Comparison of ENCODE assay signal across 8 mouse cellular contexts in the genomic region with DNA sequence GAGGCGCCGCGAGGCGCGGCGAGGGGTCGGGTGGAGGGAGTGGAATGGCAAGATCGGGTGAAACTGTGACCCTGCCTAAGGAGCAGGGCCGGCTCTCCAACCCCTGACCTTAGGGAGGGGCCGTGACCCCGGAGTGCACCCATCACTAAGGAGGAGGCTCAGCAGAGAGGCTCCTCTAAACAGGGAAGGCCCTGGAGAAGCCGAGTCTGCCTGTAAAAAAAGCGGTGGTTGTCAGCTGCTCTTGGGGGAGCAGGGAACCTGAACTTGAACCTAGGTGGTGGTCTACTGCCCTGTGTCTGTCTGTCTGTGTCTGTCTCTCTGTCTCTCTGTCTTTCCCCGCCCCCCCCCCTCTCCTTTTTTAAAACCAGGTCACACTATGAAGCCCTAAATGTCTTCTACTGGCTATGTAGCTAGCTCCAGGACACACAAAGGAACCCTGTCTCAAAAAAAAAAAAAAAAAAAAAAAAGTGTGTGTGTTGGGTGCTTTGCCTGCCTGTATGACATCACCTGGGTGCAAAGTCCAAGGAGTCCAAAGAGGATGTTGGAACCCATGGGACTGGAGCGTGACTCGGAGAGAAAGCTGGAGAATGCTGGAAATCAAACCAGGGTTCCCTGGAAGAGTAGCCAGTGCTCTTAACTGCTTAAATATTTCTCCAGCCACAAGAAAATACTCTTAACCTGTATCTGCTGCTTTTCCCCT. TPM values are rescaled to one million over a fixed set of nuclear protein-coding genes. Genes with fewer than 3 reads are reported as not detected.
DNase-seq lines count a peak whose midpoint lies in the region; ATAC-seq lines count a peak whose summit lies in the region.

No protein-coding gene starts in this region.

- peak overlapping the region; percentile 96 for H3K9ac ChIP-seq in forebrain, embryonic 16.5 days (replicated peaks; ENCODE audit: low read depth, low read length)

- DNase-seq in adrenal gland, adult (ENCODE audit: inconsistent age in 2 of 2, low spot score in 1 of 2): peak; percentile 29 to 68
- no peak for DNase-seq in adrenal gland, postnatal 25 days
- DNase-seq in ZHBTc4 (ENCODE audit: low read depth, low spot score): peak; percentile 17
- peak; percentile 73 for DNase-seq in kidney, postnatal 10 days
- no peak for DNase-seq in midbrain, embryonic 10.5 days (ENCODE audit: low spot score)
- DNase-seq in ovary, postnatal 36 days (ENCODE audit: low spot score): no peak
- DNase-seq in spleen, postnatal 4 days (ENCODE audit: low spot score in 2 of 2): no peak

- peaks cover 27% of the 10 kb centered on the region for H3K4me1 ChIP-seq in forebrain, embryonic 16.5 days (replicated peaks; ENCODE audit: control insufficient read depth, insufficient read depth, low read length)
- peaks cover 35% of the 10 kb centered on the region for H3K4me1 ChIP-seq in midbrain, embryonic 10.5 days

- no peaks in the 10 kb centered on the region; the same call in 1 of the 2 replicates for H3K36me3 ChIP-seq in forebrain, embryonic 16.5 days (ENCODE audit: control insufficient read depth, insufficient read depth)
- H3K36me3 ChIP-seq in midbrain, embryonic 10.5 days: peaks cover 20% of the 10 kb centered on the region

- no peaks in the 10 kb centered on the region for H3K9me3 ChIP-seq in forebrain, embryonic 16.5 days (ENCODE audit: control insufficient read depth, low read length)
- H3K9me3 ChIP-seq in midbrain, embryonic 10.5 days (replicated peaks): no peaks in the 10 kb centered on the region

- H3K4me3 ChIP-seq in forebrain, embryonic 16.5 days (replicated peaks; ENCODE audit: low read length): peak overlapping the region; percentile 70
- H3K4me3 ChIP-seq in midbrain, embryonic 10.5 days: peak overlapping the region; percentile 80

- WGBS in forebrain, embryonic 16.5 days: 11% methylated on average over 16 of the region's 16 CpGs
- 12% methylated on average over 16 of the region's 16 CpGs for WGBS in midbrain, embryonic 10.5 days

- H3K27ac ChIP-seq in forebrain, embryonic 16.5 days (ENCODE audit: low read length): peak overlapping the region; percentile 85
- peak overlapping the region; percentile 98 for H3K27ac ChIP-seq in midbrain, embryonic 10.5 days (replicated peaks)

- no peaks in the 10 kb centered on the region for H3K27me3 ChIP-seq in forebrain, embryonic 16.5 days (replicated peaks; ENCODE audit: control insufficient read depth, insufficient read depth, low read length)
- no peaks in the 10 kb centered on the region for H3K27me3 ChIP-seq in midbrain, embryonic 10.5 days (ENCODE audit: low read depth, poor library complexity, severe bottlenecking)

- H3K4me2 ChIP-seq in forebrain, embryonic 16.5 days (ENCODE audit: low read length): peak overlapping the region; percentile 87

- peak; percentile 45; the same call in 1 of the 2 replicates for ATAC-seq in forebrain, embryonic 16.5 days

RNA-seq across cellular contexts. Expression of a gene that starts 13.5 kb away (rescaled TPM):
- 313 and 358 TPM in 2 replicates for total RNA-seq in adrenal gland, postnatal 25 days (2021)
- 211 and 212 TPM in 2 replicates for polyA plus RNA-seq in forebrain, embryonic 16.5 days (2015; fragmentation: Nextera tagmentation; extraction: Ambion mirVana)
- 194 and 199 TPM in 2 replicates for polyA plus RNA-seq in midbrain, embryonic 10.5 days (2016; fragmentation: Nextera tagmentation; extraction: Ambion mirVana)

RNA-seq across cellular contexts. Expression of a gene that starts 13.6 kb away (rescaled TPM):
- total RNA-seq in adrenal gland, postnatal 25 days (2021): 30.9 and 36.0 TPM in 2 replicates
- polyA plus RNA-seq in forebrain, embryonic 16.5 days (2015; fragmentation: Nextera tagmentation; extraction: Ambion mirVana): 61.9 and 62.3 TPM in 2 replicates
- polyA plus RNA-seq in midbrain, embryonic 10.5 days (2016; fragmentation: Nextera tagmentation; extraction: Ambion mirVana): 57.8 and 58.6 TPM in 2 replicates

RNA-seq across cellular contexts. Expression of a gene that starts 22.0 kb away (rescaled TPM):
- 92.6 and 96.8 TPM in 2 replicates for total RNA-seq in adrenal gland, postnatal 25 days (2021)
- 130 and 144 TPM in 2 replicates for polyA plus RNA-seq in forebrain, embryonic 16.5 days (2015; fragmentation: Nextera tagmentation; extraction: Ambion mirVana)
- 148 and 158 TPM in 2 replicates for polyA plus RNA-seq in midbrain, embryonic 10.5 days (2016; fragmentation: Nextera tagmentation; extraction: Ambion mirVana)

RNA-seq across cellular contexts. Expression of a gene that starts 32.5 kb away (rescaled TPM):
- total RNA-seq in adrenal gland, postnatal 25 days (2021): 1.00 and 1.9 TPM in 2 replicates
- polyA plus RNA-seq in forebrain, embryonic 16.5 days (2015; fragmentation: Nextera tagmentation; extraction: Ambion mirVana): 28.6 and 29.9 TPM in 2 replicates
- polyA plus RNA-seq in midbrain, embryonic 10.5 days (2016; fragmentation: Nextera tagmentation; extraction: Ambion mirVana): 2.3 and 3.8 TPM in 2 replicates

Comparison
In these comparisons a context has a peak if more than half of its experiments do, and no peak if none do; other contexts are left out.
1. DNase-seq: peak in adrenal gland, adult (2 of 2), ZHBTc4 (single experiment) and kidney, postnatal 10 days (single experiment); none in adrenal gland, postnatal 25 days (single experiment), midbrain, embryonic 10.5 days (single experiment), ovary, postnatal 36 days (single experiment) and spleen, postnatal 4 days (0 of 2).